Mouse (Mus musculus): ENCODE measurements around the gene Dcp1a.
"Not testable (repeated sequence)": the region's sequence is repeated elsewhere in the genome, so short reads cannot be mapped to it uniquely, and the experiment has no call there.

The Dcp1a gene

GRCm38 (mm10) chr14:30519323-30519722 lies 40.0 kb downstream of the Dcp1a start:
- no peak for DNase-seq (ENCODE audit: low read depth, low spot score)

- no peak for DNase-seq (ENCODE audit: low read depth, low spot score)
Observed at GRCm38 (mm10) chr14:30523356-30523755, 44.0 kb downstream of the Dcp1a start.

DNA sequence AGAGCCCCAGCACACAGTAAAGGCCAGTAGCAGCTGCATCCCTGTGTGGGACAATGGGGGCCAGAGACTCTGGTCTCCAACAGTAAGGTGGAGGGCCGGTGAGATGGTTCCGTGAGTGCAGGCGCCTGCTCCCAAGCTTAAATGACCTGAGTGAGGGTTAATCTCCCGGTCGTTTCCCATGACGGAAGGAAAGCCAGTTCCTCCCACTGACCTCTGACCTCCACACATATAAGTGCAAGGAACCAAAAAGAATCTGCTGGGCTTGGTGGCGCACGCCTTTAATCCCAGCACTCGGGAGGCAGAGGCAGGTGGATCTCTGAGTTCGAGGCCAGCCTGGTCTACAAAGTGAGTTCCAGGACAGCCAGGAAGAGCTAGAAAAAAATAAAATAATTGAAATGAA lies 49.1 kb downstream of the Dcp1a start:
- DNase-seq (ENCODE audit: low read depth, low spot score) = no peak

DNA sequence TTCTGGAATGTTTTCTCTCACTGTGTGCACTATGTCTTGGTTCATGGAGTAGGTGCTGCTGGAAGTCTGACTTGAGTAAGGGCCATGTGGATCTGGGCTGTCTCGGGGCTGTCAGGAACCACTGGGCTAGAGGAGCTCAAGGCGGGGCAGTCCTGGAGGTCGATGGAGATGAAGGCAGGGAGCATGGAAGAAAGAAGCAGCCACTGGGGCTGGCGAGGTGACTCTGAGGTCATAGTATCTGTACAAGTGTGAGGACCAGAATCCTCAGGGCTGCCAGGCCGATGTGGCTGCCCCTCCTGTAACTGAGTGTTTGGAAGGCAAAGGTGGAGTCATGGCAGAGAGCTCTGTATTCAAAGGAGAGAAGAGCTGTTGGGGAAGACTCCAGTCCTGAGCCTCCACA lies 49.6 kb downstream of the Dcp1a start:
- no peak for DNase-seq (ENCODE audit: low read depth, low spot score)

DNA sequence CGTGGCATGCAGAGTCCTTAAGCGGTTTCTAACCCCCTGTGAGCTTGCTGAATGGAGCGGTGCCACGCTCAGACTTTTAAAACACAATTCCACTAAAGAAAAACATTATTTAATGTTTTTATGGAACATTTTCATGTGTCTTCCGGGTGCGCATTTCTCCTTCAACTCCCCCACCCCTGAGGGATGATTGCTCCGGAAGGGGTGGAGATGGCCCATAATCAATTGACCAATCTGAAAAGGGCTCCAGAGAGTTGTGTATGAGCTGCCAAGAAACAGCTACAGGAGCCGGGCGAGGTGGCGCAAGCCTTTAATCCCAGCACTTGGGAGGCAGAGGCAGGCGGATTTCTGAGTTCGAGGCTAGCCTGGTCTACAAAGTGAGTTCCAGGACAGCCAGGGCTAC lies 50.1 kb downstream of the Dcp1a start:
- no peak for DNase-seq (ENCODE audit: low read depth, low spot score)

DNA sequence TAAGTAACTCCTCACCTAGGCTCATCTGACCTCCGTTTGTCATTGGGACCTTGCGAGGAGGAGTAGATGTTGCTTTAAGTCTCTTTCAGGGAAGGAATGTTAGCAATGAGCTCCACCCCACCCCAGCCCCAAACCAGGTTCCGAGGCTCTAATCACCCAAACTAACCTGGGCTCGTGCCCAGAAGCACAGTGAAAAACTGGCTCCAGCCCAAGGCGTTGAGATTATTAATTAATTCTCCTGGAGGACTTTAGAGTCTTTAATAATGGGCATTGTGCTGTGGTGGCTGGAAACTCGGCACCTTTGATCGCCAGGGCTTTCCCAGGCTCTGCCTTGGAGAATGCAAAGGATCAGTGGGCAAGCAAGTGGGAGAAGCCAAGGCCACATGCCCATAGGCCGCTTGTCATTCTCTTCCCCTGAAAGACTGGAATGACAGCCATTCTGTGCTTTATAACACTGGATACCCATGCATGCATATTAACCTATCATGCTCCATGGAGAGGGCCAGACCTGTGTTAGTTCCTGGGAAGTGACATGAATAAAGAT lies 51.5 kb downstream of the Dcp1a start:
- DNase-seq (ENCODE audit: low read depth, low spot score) = no peak

DNA sequence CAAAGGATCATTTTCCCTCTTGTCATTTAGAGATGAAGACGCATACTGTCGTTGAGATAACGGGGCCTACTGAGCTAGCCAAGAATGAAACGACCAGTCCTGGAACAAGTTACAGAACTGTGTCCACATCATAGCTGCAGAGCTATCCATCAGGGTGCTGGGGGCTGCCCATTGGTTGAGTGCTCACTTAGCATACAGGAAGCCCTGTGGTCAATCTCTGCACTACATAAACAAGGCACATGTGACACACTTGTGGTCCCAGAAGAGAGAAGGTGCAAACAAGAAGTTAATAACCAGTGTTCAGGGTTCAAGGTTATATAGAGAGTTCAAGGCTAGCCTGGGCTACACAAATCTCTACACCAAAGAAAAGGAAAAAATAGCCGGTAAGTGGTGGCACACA lies 52.1 kb downstream of the Dcp1a start:
- DNase-seq (ENCODE audit: low read depth, low spot score) = no peak

GRCm38 (mm10) chr14:30531896-30532295 lies 52.6 kb downstream of the Dcp1a start:
- no peak for DNase-seq (ENCODE audit: low read depth, low spot score)

GRCm38 (mm10) chr14:30533780-30534450 lies 54.6 kb downstream of the Dcp1a start:
- DNase-seq (ENCODE audit: low read depth, low spot score) = no peak

DNA sequence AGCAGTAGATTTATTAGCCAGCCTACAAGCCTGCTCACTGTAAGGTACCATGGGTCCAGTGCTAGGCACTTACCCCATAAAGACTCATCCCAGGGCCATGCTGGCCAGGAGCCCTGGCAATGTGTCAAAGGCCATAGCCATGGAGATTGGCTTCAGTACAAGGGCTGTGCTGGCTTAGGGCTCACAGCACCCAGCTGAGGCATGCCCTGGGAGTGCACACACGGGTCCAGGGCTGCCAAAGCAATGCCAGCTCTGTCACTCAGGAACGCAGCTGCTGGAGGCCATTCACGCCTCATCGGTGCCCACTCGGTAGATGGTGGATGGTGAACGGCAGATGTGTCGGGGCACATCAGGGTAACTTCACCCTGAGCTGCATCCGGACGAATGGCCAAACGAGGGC lies 62.2 kb downstream of the Dcp1a start:
- peak; percentile 91 for DNase-seq (ENCODE audit: low read depth, low spot score)

DNA sequence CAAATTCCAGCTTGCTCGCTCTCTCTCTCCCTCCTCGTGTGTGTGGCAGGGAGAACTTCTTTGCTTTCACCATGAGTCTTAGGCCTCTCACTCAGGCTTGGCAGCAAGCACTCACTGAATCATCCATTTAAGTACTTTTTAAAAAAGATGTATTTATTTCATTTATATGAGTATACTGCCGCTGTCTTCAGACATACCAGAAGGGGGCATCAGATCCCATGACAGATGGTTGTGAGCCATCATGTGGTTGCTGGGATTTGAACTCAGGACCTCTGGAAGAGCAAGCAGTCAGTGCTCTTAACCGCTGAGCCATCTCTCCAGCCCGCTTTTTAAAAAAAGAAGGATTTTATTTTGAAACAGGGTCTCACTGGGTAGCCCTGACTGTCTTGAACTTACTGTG lies 64.0 kb downstream of the Dcp1a start:
- not testable (repeated sequence) for DNase-seq (ENCODE audit: low read depth, low spot score)

- DNase-seq (ENCODE audit: low read depth, low spot score) = peak; percentile 39
Observed at GRCm38 (mm10) chr14:30548131-30548720, 68.9 kb downstream of the Dcp1a start, which contains the start of gene Tkt. TSS of gene Tkt (plus strand) at chr14:30548359.

DNA sequence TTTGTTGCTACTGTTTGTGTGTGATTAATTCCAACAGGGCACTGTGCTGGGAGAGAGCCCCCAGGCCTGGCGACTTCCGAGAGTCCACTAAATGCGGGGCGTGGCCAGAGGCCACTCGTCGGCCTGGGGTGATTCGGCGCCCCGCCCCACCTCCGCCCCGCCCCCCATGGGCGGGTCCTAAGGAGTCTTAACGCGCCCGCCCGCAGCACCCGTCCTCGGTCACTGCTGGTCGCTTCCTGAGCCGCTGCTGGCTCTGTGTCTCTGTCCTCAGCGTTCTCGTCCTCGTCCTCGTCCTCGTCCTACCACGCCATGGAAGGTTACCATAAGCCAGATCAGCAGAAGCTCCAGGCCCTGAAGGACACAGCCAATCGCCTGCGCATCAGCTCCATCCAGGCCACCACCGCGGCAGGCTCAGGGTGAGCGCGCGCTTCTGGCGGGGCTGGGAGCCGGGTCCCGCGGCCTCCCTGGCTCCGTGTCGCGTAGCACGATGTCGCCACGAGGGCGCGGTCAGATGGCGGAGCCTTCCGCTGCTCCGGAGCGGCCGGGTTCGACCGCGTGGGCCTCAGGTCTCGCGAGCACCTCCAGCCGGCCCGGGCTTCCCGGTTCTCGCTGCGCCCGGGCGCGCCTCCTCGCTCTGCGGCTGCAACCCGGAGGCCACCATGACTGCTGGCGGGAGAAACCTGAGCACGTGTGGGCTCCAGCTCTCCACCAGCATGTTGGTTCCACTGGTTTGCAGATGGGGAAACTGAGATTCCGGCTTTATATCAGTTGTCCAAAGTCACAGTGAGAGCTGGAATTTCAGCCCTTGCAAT lies 69.8 kb downstream of the Dcp1a start:
- DNase-seq (ENCODE audit: low read depth, low spot score) = peak; percentile 88

DNA sequence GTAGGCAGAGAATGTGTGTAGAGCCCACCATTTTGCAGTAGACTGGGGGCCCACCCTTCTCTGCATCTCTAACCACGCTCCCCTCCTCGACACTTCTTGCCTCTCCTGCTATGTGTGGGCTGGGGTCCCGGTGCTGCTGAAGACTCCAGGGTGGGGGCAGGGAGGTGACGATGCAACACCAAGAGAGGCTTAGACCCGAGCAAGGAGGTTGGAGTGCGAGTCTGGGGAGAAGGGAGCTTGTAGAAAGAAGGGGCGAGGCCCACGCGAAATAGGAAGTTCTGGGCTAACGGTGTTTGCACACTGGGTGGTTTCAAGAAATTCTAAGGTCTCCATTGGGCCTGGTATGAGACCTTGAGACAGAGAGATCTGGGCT lies 70.4 kb downstream of the Dcp1a start:
- DNase-seq (ENCODE audit: low read depth, low spot score) = no peak

GRCm38 (mm10) chr14:30550232-30551070 lies 71.1 kb downstream of the Dcp1a start:
- no peak for DNase-seq (ENCODE audit: low read depth, low spot score)

- DNase-seq (ENCODE audit: low read depth, low spot score) = no peak
Observed at GRCm38 (mm10) chr14:30551509-30551908, 72.2 kb downstream of the Dcp1a start.

DNA sequence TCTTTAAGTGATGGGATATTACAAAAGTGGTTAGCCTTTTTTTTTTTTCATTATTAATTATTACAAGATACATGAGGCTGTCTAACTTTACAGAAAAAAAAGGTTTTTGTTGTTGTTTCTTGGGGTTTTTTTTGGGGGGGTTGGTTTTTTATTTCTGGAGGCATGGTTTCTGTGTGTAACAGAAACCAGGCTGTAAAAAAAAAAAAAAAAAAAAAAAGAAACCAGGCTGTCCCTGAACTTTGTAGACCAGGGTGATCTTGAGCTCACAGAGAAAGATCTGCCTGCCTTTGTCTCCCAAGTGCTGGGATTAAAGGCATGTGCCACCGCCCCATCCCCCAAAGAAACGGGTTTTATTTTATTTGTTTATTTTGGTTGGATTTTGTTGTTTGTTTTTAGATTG lies 72.6 kb downstream of the Dcp1a start:
- DNase-seq (ENCODE audit: low read depth, low spot score) = no peak

GRCm38 (mm10) chr14:30553185-30553584 lies 73.8 kb downstream of the Dcp1a start:
- DNase-seq (ENCODE audit: low read depth, low spot score) = no peak

GRCm38 (mm10) chr14:30556651-30557050 lies 77.3 kb downstream of the Dcp1a start:
- DNase-seq (ENCODE audit: low read depth, low spot score) = no peak

DNA sequence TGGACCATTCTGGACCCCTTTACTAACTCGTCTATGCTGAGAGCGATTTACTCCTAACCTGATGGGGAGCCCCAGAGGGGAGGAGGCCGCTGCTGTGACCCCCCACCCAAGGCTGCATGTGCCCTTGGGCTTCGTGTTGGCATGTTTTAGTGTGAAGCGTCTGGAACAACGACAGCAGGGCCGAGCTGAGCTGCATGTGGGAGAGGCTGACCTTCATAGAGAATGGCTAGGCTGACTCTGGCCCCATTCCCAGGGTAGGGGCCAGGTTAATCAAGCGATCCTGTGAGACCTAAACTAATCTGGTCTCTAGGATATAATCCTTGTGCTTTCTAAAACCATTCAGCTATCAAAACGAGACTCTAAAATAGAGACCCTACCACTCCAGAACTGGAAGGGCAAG lies 78.4 kb downstream of the Dcp1a start:
- DNase-seq (ENCODE audit: low read depth, low spot score) = no peak

GRCm38 (mm10) chr14:30559321-30559850 lies 80.1 kb downstream of the Dcp1a start:
- DNase-seq (ENCODE audit: low read depth, low spot score) = peak; percentile 87

Measured in skeletal muscle tissue, adult 2 months (tissue).